8 mouse cellular contexts compared by ENCODE assay signal in the genomic region with DNA sequence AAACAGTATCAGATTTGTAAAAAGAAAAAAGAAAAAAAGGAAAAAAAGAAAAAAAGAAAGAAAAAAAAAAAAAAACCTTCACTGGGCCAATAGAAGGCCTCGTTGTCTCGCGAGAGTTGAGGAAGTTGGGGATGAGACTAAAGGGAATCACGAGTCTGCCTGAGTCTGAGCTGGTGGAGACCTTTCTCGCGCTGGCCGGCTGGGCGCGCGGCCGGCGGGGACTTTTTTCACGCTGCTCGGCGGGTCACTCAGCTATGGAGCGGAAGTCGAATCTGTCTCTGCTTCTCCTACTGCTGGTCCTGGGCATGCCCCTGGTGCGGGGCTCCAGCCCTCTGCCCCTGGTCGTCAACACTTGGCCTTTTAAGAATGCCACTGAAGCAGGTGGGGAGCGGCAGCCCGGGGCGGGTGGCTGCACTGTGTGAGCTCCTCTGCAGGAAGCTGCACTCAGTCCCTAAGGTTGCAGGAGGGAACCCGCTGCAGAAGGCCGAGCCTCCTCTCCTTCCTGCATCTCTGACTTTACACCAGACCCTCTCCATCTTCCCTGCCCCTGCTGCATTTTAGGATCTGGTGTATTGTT. TPM values are rescaled to one million over a fixed set of nuclear protein-coding genes. Genes with fewer than 3 reads are reported as not detected.
A peak's percentile ranks its signal among the peaks of the same experiment; 100 is the strongest.
DNase-seq lines count a peak whose midpoint lies in the region; ATAC-seq lines count a peak whose summit lies in the region.

A gene (plus strand): TSS at position 177 of the 577 bp plus-strand sequence.

- H3K4me1 ChIP-seq in intestine, embryonic 14.5 days (replicated peaks; ENCODE audit: control insufficient read depth, insufficient read depth, low read length), result no peaks in the 10 kb centered on the region; the same call in 1 of the 2 replicates

- peak within 1 kb of the TSS; percentile 52; the same call in 1 of the 2 replicates for H3K27ac ChIP-seq in intestine, embryonic 14.5 days (ENCODE audit: low read depth)

- H3K9me3 ChIP-seq in intestine, embryonic 14.5 days (ENCODE audit: control insufficient read depth, low read length), result no peaks in the 10 kb centered on the region

- H3K9ac ChIP-seq in intestine, embryonic 14.5 days (ENCODE audit: low read length), result peak within 1 kb of the TSS; percentile 67

- 1% methylated on average over 24 of the region's 24 CpGs for WGBS in intestine, embryonic 14.5 days

- H3K4me3 ChIP-seq in intestine, embryonic 14.5 days (ENCODE audit: low read depth, low read length), result peak within 1 kb of the TSS; percentile 41

- H3K4me2 ChIP-seq in intestine, embryonic 14.5 days (ENCODE audit: low read length), result peak within 1 kb of the TSS; percentile 60

- intact Hi-C loops in left cerebral cortex, postnatal 14 days (cut with DNase I), result no loop called here

- peak; percentile 99 for ATAC-seq in intestine, embryonic 14.5 days (replicated peaks; ENCODE audit: low FRiP score, low TSS enrichment, low read depth)

- DNase-seq in adrenal gland, adult 18-20 months (ENCODE audit: low spot score in 2 of 2), result peak; percentile 76 to 78
- peak; percentile 94 for DNase-seq in embryo, embryonic 11 days
- peak; percentile 89 for DNase-seq in gastrocnemius, postnatal 25 days
- DNase-seq in intestine, embryonic 14.5 days (ENCODE audit: low spot score), result peak; percentile 93
- peak; percentile 88 to 93 for DNase-seq in left cerebral cortex, postnatal 14 days (ENCODE audit: low spot score in 2 of 2)
- peak; percentile 93 for DNase-seq in mesoderm, embryonic 11.5 days (ENCODE audit: low read depth, low spot score)
- DNase-seq in right cerebral cortex, postnatal 36 days (ENCODE audit: low spot score in 2 of 2), result peak; percentile 80 to 85
- DNase-seq in yolk sac, embryonic 10.5 days (ENCODE audit: low spot score), result peak; percentile 91

- no peaks in the 10 kb centered on the region for H3K27me3 ChIP-seq in intestine, embryonic 14.5 days (replicated peaks; ENCODE audit: control insufficient read depth, insufficient read depth, low read length)

- peaks cover 18% of the 10 kb centered on the region for H3K36me3 ChIP-seq in intestine, embryonic 14.5 days (ENCODE audit: control insufficient read depth, insufficient read depth, low read length)

RNA-seq across cellular contexts. Expression of the gene that starts here (rescaled TPM):
- 10 to 100 TPM; 27.9 to 29.6 TPM for total RNA-seq in adrenal gland, adult 18-20 months (2021)
- total RNA-seq in gastrocnemius, postnatal 25 days (2021), result 10 to 100 TPM; 11.0 to 15.3 TPM
- 30.2 and 36.7 TPM in 2 replicates for polyA plus RNA-seq in intestine, embryonic 14.5 days (2014; fragmentation: Nextera tagmentation; extraction: Ambion mirVana)
- total RNA-seq in left cerebral cortex, postnatal 14 days (2021), result 1 to 10 TPM; 7.2 to 7.4 TPM

Comparison
In these comparisons a context has a peak if more than half of its experiments do, and no peak if none do; other contexts are left out.
1. Peak in every context shown above with its lines: DNase-seq, ATAC-seq, H3K4me3 ChIP-seq and H3K27ac ChIP-seq.